14 mouse cellular contexts compared by ENCODE assay signal in genomic region chr4:141306057-141306456, GRCm38 (mm10). TPM values are rescaled to one million over a fixed set of nuclear protein-coding genes. Genes with fewer than 3 reads are reported as not detected.
DNase-seq lines count a peak whose midpoint lies in the region; ATAC-seq and TF ChIP-seq lines count a peak whose summit lies in the region.
"Had no signal": no experiment of that assay in that cellular context is flagged by ENCODE, and none has a peak within 500 bp of the region (broad histone marks: within the 10 kb centered on the region; RNA-seq: fewer than 3 reads in every experiment).

No protein-coding gene starts in this region.

- no peak overlapping the region for H3ac ChIP-seq in myocyte (ENCODE audit: control insufficient read depth, insufficient read length)

- no peak for TF ChIP-seq POLR2A in myocyte (IDR thresholded peaks at IDR 0.05; ENCODE audit: insufficient read length, low read depth)

- H3K9me3 ChIP-seq in kidney, embryonic 14.5 days (ENCODE audit: control insufficient read depth, low read length): no peaks in the 10 kb centered on the region
- no peaks in the 10 kb centered on the region for H3K9me3 ChIP-seq in midbrain, embryonic 12.5 days
- no peaks in the 10 kb centered on the region for H3K9me3 ChIP-seq in midbrain, embryonic 15.5 days
- H3K9me3 ChIP-seq in embryonic facial prominence, embryonic 10.5 days: no peaks in the 10 kb centered on the region
- H3K9me3 ChIP-seq: G1E had no signal

- peak overlapping the region; percentile 42 for H3K9ac ChIP-seq in kidney, embryonic 14.5 days (ENCODE audit: low read depth, low read length)
- H3K9ac ChIP-seq in midbrain, embryonic 12.5 days (replicated peaks): no peak overlapping the region
- H3K9ac ChIP-seq in midbrain, embryonic 15.5 days: no peak overlapping the region

- peaks cover 91% of the 10 kb centered on the region for H3K79me2 ChIP-seq in myocyte (ENCODE audit: control insufficient read depth, insufficient read depth)

- WGBS in kidney, embryonic 14.5 days: 28% methylated on average over 8 of the region's 8 CpGs
- WGBS in midbrain, embryonic 12.5 days: 17% methylated on average over 8 of the region's 8 CpGs
- WGBS in midbrain, embryonic 15.5 days: 24% methylated on average over 8 of the region's 8 CpGs
- 33% methylated on average over 8 of the region's 8 CpGs for WGBS in embryonic facial prominence, embryonic 10.5 days

- H3K4me1 ChIP-seq in kidney, embryonic 14.5 days (ENCODE audit: control insufficient read depth, insufficient read depth, low read length): peaks cover 61% of the 10 kb centered on the region
- peaks cover 48% of the 10 kb centered on the region for H3K4me1 ChIP-seq in midbrain, embryonic 12.5 days
- H3K4me1 ChIP-seq in midbrain, embryonic 15.5 days: peaks cover 38% of the 10 kb centered on the region
- peaks cover 79% of the 10 kb centered on the region for H3K4me1 ChIP-seq in embryonic facial prominence, embryonic 10.5 days

- DNase-seq in kidney, postnatal 4 days: no peak
- DNase-seq in embryonic facial prominence, embryonic 10.5 days (ENCODE audit: low spot score): no peak
- no peak for DNase-seq in frontal cortex, adult 2 months (ENCODE audit: extremely low spot score in 1 of 2, low spot score in 1 of 2)
- DNase-seq in frontal cortex, postnatal 10 days (ENCODE audit: low spot score in 2 of 2): no peak
- DNase-seq: adrenal gland, postnatal 36 days; kidney, postnatal 36 days; layer of hippocampus, postnatal 36 days; thymus, adult 18-20 months had no signal

- H3K4me2 ChIP-seq in kidney, embryonic 14.5 days (replicated peaks; ENCODE audit: low read depth, low read length): no peak overlapping the region
- H3K4me2 ChIP-seq in midbrain, embryonic 12.5 days (replicated peaks): peak overlapping the region; percentile 24
- H3K4me2 ChIP-seq in midbrain, embryonic 15.5 days: no peak overlapping the region
- H3K4me2 ChIP-seq in myocyte (ENCODE audit: low read depth): peak overlapping the region; percentile 91

- no peak overlapping the region for H3K4me3 ChIP-seq in kidney, embryonic 14.5 days (ENCODE audit: low read length)
- no peak overlapping the region for H3K4me3 ChIP-seq in midbrain, embryonic 12.5 days
- no peak overlapping the region for H3K4me3 ChIP-seq in midbrain, embryonic 15.5 days
- no peak overlapping the region for H3K4me3 ChIP-seq in embryonic facial prominence, embryonic 10.5 days
- H3K4me3 ChIP-seq in myocyte: no peak overlapping the region
- H3K4me3 ChIP-seq: erythroblast, embryonic 14.5 days had no signal

- H3K27me3 ChIP-seq in kidney, embryonic 14.5 days (ENCODE audit: control insufficient read depth, insufficient read depth, low read length): no peaks in the 10 kb centered on the region
- peaks cover 48% of the 10 kb centered on the region for H3K27me3 ChIP-seq in midbrain, embryonic 12.5 days
- H3K27me3 ChIP-seq in midbrain, embryonic 15.5 days (replicated peaks): peaks cover 26% of the 10 kb centered on the region
- H3K27me3 ChIP-seq in embryonic facial prominence, embryonic 10.5 days (replicated peaks; ENCODE audit: low read depth, poor library complexity, severe bottlenecking): peaks cover 64% of the 10 kb centered on the region
- no peaks in the 10 kb centered on the region for H3K27me3 ChIP-seq in myocyte (ENCODE audit: control insufficient read depth, insufficient read depth, insufficient read length)

- H3K27ac ChIP-seq in kidney, embryonic 14.5 days (ENCODE audit: low read depth, low read length): peak overlapping the region; percentile 37; the same call in 1 of the 2 replicates
- peak overlapping the region; percentile 64 for H3K27ac ChIP-seq in midbrain, embryonic 12.5 days (replicated peaks)
- H3K27ac ChIP-seq in midbrain, embryonic 15.5 days: no peak overlapping the region
- H3K27ac ChIP-seq in embryonic facial prominence, embryonic 10.5 days (replicated peaks): peak overlapping the region; percentile 41

- ATAC-seq in kidney, embryonic 14.5 days (ENCODE audit: low FRiP score, low TSS enrichment): no peak
- peak; percentile 28; the same call in 1 of the 2 replicates for ATAC-seq in midbrain, embryonic 12.5 days (ENCODE audit: low FRiP score, low read depth)
- ATAC-seq in midbrain, embryonic 15.5 days (replicated peaks): no peak

- H3K36me3 ChIP-seq in kidney, embryonic 14.5 days (ENCODE audit: control insufficient read depth, insufficient read depth, low read length): peaks cover 11% of the 10 kb centered on the region
- H3K36me3 ChIP-seq in midbrain, embryonic 12.5 days: peaks cover 8% of the 10 kb centered on the region; the same call in 1 of the 2 replicates
- no peaks in the 10 kb centered on the region for H3K36me3 ChIP-seq in midbrain, embryonic 15.5 days (replicated peaks)
- peaks cover 14% of the 10 kb centered on the region for H3K36me3 ChIP-seq in embryonic facial prominence, embryonic 10.5 days (replicated peaks)
- no peaks in the 10 kb centered on the region for H3K36me3 ChIP-seq in myocyte (ENCODE audit: control insufficient read depth, insufficient read depth)
- H3K36me3 ChIP-seq: G1E had no signal

TF ChIP-seq in myocyte, 11 proteins besides CTCF, POLR2A, EP300 and RAD21:
- no peak for TF ChIP-seq CEBPB (IDR thresholded peaks at IDR 0.05; ENCODE audit: insufficient read depth, poor library complexity, severe bottlenecking)
- peak in 2 of 3 experiments; percentile 19 to 52 for TF ChIP-seq MYOD1 (IDR thresholded peaks at IDR 0.05; ENCODE audit: control insufficient read depth in 1 of 3, insufficient read length in 2 of 3, low read depth in 2 of 3)
- TF ChIP-seq MYOG (IDR thresholded peaks at IDR 0.05; ENCODE audit: control insufficient read depth in 1 of 3, insufficient read depth in 1 of 3, insufficient read length in 2 of 3, low read depth in 2 of 3): peak in 1 of 3 experiments; percentile 63

RNA-seq across cellular contexts. Expression of gene Epha2, which starts 5.0 kb away (rescaled TPM):
- polyA plus RNA-seq in kidney, embryonic 14.5 days (2014; fragmentation: Nextera tagmentation; extraction: Ambion mirVana): 3.7 and 3.9 TPM in 2 replicates
- 6.5 and 7.8 TPM in 2 replicates for polyA plus RNA-seq in midbrain, embryonic 12.5 days (2016; fragmentation: Nextera tagmentation; extraction: Ambion mirVana)
- polyA plus RNA-seq in midbrain, embryonic 15.5 days (2015; fragmentation: Nextera tagmentation; extraction: Ambion mirVana): 1.6 and 1.7 TPM in 2 replicates
- polyA plus RNA-seq in embryonic facial prominence, embryonic 10.5 days (2016; fragmentation: Nextera tagmentation; extraction: Ambion mirVana): 2.4 and 3.0 TPM in 2 replicates
- polyA plus RNA-seq in myocyte (2012; fragmentation: generic; extraction: Trizol): 46.8 TPM
- polyA plus RNA-seq in frontal cortex, adult 2 months (2012; rRNA removed): 2.3 and 2.6 TPM in 2 replicates
- polyA plus RNA-seq: erythroblast, embryonic 14.5 days; G1E had no signal

Comparison
In these comparisons a context has a peak if more than half of its experiments do, and no peak if none do; other contexts are left out.
1. H3K4me2 ChIP-seq: peak in midbrain, embryonic 12.5 days (single experiment) and myocyte (single experiment); none in kidney, embryonic 14.5 days (single experiment) and midbrain, embryonic 15.5 days (single experiment).